Mouse (Mus musculus) layer of hippocampus, adult 8-10 months (tissue): ENCODE data around the gene Olfr320. TPM values are rescaled to one million over a fixed set of nuclear protein-coding genes. Genes with fewer than 3 reads are reported as not detected.
"Not testable (repeated sequence)": the region's sequence is repeated elsewhere in the genome, so short reads cannot be mapped to it uniquely, and the experiment has no call there.

Experiments used
- DNase-seq, 2 experiments: peaks; one replicate each; pipeline ENCODE4 v3.0.0; 2022; ENCODE audit warnings: low spot score in 2 of 2
- total RNA-seq, 4 experiments: library from RNA; stranded (reverse); gene quantifications; 2 replicates each; pipeline ENCODE4 v1.2.4; 2022

Olfr320 gene
- total RNA-seq: not detected

DNA sequence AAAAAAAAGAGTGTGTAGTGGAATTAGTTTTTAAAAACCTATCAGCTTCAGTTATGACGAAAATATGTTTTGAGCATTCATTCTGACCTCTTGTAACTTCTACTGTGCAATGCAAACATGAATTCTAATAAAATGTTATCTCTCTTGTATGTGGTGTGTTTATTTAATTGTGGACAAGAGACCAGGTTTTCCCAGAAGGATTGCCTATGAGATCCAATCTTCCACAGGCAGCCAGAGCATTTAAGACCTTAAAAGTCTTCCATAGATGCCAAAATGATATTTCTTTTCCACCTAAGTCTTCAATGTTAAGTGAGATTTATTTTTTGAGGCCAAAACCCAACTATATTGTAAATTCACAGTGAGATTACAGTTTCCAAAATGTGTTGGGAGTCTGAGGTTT is at the start of gene Olfr320:
TSS of gene Olfr320 (plus strand) at position 301 of the 400 bp plus-strand sequence.
- no peak for DNase-seq

DNA sequence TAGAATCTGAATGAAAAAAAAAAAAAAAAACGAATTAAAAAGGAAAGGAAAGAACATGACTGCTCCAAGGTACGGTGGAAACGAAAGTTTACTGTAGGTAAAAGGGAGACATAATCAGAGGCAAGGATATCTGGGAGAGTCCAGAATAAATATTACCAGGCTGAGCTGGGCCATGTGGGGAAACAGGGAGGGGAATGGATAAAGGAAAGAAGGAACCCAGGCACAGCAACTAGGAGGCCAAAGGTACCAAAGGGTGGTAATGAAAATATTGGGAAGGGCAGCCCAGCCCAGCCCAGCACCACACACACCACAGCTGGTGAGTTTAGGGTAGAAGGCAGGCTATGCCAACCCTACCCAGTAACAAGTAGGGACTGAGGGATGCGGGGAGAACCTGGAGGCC is 46.0 kb upstream of the Olfr320 start:
- DNase-seq: no peak

DNA sequence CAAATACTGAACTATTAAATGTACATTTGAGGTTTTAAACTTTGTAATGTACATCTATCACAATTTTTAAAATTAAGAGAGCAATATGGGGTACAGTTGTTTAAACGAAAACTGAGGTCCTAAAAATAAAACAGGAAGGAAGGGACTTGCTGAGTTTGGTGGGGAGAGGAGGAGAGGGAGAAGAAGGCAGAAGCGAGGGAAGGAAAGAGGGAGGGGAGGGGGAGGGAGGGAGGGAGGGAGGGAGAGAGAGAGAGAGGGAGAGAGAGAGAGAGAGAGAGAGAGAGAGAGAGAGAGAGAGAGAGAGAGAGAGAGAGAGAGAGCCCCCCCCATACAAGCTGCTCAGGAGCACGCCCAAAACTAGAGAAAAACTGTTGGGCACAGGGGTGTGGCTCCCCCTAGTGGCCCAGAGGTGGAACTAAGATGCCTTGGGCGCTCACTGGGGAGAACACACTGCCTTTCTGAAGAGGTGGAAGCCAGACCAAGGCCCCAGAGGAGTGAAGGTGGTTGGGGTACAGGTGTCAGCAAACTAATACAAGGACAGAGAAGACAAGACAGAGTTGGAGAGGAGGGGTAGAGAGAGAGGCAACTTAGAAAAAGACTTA is 44.4 kb upstream of the Olfr320 start:
- peak; percentile 20 to 32 for DNase-seq

DNA sequence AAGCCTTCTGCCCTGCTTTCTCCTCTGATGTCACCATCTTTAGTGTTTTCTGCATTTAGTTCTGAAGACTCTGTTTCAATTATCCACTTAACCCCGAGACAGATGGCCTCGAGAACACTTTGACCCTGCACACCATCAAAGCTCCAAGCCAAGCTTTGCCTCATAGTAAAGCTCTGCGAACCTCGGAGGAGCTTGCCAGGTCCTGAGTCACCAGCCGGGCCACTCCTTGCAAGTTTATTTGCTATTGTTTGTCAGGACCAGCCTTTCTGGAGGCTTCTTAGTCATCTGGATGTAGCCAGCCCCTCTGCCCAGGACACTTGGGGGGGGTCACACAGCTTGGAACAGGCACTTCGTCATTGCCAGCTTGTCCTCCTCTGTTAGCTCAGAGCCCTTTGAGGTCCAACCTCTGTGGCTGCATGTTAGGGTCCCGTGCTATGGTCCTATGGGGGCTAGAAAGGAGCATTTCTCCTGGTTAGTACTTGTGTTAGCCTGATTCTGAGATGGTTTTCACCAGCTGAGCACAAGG is 42.7 kb upstream of the Olfr320 start:
- DNase-seq: no peak

DNA sequence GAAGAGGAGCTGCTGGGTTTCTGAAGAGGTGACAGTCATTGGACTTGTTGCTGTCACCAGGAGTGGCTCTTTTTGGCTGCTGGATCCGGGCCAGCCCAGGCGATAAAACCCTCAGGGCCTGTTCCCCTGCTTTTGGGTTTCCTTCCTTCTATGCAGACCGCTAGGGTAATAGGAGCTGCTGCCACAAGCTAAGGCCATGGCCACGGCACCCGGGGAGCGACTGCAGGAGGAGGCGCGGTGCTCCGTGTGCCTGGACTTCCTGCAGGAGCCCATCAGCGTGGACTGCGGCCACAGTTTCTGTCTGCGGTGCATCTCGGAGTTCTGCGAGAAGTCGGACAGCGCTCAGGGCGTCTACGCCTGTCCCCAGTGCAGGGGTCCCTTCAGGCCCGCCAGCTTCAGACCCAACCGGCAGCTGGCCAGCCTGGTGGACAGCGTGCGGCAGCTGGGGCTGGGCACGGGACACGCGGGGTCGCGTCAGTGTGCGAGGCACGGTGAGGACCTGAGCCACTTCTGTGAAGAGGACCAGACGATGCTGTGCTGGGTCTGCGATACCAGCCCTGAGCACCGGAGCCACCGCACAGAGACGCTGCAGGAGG is 40.5 kb upstream of the Olfr320 start, which contains the start of gene Trim58:
TSS of gene Trim58 (plus strand) at position 194 of the 596 bp plus-strand sequence.
- DNase-seq: no peak

DNA sequence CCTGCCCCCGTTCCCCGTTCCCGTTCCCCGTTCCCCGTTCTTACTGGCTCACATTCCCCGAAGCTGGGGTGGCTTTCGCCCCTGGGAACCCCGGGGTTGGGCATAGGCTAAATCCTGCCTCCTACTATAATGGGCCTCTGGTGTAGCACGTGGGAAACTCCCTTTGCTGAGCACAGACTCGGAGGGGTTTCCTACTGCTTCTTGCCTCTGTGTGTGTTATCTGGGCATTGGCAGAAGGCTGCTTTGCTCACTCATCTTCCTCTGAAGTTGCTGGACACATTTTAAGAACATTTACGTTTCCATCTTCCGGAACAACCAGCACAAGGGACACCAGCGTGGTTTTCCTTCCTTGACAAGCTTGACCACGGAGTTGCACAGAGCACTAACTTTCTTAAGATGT is 39.8 kb upstream of the Olfr320 start:
- no peak for DNase-seq

DNA sequence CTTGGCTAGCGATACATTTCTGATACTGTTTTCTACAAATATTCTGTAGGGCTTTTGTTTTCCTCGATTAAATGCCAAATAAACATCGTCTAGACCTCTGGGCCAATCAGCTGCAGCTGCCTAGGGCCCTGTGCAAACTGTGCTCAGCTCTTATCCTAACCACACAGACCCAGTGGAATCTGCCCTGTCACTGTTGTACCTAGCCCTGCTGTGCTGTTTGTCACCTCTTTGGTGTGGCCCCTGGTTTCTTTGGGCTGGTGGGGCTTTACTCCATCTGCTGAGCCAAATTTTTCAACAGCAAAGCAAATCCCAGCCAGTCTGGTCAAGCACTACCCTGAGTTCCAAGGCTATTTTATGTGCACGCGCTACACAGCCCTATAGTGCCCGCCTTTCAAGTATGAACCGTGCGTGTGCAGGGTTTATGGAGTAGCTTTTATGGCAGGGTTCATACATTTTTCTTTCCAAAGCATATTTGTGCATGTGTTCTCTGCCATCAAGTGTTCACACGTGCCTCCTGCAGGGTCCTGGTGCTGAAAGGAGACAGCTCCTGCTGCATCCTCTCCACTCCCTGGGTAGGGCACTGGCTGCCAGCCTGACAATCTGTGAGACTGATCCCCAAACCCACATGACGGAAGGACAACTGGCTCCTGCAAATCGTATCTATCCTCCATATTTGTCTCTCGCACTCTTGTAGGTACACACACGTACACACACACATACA is 39.1 kb upstream of the Olfr320 start:
- no peak for DNase-seq

DNA sequence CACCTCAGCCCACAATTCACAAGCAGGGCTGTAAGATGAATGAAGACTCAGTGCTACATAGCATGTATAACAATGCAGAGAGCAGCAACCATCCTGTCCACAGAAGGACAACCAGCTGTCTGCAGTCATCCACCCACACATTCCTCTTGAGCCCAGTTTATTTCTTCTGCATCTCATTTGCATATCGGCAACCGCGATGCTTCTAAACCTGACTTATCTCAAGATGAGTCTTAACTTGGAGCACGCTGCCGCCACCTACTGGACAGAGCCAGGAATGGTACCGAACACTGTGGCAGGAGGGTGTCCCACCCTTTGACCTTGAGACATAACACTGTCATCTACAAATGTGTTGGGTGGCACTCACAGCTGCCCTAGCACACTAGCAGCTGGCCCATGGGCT is 37.5 kb upstream of the Olfr320 start:
- DNase-seq: peak in 1 of 2 experiments; percentile 18

DNA sequence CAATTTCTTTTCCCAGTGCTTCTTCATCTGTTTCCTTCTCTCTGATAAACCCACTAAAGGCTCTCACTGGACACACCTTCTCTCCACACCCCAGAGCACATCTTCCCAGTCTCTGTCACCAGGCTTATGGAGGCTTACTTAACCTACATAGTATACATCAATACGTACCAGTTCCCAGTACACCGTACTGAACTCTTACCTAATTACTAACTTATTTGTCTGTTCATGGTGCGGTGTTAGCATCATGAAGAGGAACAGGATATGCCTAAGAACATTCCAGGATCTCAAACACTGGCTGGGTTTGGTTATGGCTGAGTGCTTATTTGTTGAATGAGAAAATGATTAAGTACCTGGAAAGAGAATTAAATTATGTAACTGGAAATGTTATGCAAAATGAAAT is 25.7 kb upstream of the Olfr320 start:
- no peak for DNase-seq

DNA sequence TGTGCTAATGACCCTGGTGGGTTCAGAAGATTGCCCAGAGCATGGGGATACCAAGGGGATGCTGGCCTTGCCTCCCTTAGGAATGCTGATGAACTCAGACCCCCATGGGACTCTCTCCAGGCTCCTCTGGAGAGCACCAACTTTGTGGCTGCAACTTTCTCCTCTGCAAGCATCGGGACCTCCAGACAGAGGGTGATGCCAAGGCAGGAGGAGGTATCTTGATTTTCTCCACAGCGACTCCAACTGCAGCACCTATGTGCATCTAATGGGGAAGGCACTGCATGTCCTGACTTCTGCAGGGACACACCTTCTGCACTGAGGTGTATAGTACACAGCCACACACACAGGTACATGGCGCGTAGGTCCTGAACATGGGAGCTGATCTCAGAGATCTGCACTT is 22.3 kb upstream of the Olfr320 start, which contains the start of gene Olfr322:
TSS of gene Olfr322 (plus strand) at position 187 of the 400 bp plus-strand sequence.
- no peak for DNase-seq

DNA sequence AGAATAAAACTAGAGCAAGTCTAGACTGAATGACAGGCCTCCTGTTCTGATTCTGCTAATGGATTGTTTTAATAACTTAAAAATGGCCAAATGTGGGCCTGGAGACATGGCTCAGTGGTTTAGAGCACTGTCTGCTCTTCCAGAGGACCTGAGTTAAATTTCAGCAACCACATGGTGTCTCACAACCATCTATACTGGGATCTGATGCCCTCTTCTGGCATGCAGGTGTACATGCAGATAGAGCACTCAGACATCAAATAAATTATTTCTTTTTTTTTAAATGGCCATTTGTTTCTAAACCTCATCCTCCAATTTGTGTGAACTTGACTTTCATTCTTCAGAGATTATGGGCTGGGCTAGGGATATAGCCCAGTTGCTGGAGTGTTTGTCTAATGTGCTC is 11.6 kb upstream of the Olfr320 start:
- no peak for DNase-seq

DNA sequence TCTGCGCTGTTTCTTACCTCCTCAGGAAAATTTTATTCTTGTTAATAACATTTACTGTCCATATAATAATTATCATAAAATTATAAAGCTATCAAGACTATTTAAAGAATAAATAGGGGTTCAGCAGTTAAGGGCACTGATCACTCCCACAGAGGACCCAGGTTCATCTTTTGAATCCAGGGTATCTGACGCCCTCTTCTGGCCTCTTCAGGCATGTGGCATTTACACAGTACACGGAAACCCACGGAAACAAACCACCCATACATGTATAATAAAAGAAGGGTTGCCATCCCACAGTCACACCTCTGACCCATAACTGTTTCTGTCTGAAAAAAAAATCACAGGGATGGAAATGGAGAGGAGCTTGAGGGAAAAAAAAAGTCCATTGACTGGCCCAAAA is 9.1 kb upstream of the Olfr320 start:
- no peak for DNase-seq

DNA sequence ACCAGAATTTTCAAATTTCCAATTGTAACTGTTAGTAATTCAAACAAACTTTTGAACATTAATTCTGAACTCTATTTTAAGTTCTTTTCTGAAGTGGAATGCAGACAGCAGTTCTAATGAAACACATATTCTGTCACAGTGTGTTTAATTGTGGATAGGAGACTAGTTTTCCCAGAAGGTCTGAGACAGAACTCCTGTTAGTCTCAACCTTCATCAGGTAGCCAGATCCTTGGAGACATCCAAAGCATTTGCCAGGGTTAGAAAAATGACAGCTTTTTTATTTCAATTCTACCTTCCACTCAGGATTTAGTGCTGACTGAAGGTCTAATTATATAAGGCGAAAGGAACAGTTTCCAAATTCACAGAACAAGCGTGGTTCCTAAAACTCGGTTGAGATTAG is 18.0 kb downstream of the Olfr320 start, which contains the start of gene Olfr319:
TSS of gene Olfr319 (plus strand) at position 301 of the 400 bp plus-strand sequence.
- DNase-seq: no peak

DNA sequence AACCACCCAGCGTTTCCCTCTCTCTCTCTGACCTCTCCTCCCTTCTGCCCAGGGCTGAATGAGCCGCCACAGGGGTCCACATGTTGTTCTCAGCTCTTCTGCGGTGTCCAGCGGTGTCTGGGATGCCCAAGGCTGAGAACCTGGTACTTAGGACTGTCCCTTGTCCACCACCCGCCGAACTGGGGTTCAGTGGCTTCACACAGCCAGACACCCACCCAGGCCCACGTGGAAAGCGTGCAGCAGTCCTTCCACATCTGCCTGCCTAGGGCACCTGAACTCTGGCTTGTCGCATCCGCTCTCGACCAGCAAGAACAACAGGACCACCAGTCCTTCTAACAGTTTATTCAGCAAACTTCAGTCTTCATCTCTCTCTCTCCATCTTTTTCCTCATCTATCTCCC is 28.2 kb downstream of the Olfr320 start:
- no peak for DNase-seq

DNA sequence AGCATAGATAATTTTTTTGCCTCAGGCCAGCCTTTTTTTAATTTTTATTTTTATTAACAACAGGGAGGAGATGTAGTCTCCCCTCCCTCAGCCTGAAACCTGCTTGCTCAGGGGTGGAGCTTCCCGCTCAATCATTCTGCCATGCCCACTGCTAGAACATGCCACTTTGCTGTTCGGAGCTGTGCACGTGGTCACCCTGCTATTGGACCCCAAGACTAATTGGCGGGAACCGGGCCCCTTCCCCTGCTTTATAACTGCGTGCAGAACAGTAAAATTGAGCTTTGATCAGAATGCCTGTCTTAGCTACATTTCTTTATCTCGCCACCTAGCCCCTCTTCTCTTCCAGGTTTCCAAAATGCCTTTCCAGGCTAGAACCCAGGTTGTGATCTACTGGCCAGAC is 36.8 kb downstream of the Olfr320 start:
- DNase-seq: not testable (repeated sequence)

DNA sequence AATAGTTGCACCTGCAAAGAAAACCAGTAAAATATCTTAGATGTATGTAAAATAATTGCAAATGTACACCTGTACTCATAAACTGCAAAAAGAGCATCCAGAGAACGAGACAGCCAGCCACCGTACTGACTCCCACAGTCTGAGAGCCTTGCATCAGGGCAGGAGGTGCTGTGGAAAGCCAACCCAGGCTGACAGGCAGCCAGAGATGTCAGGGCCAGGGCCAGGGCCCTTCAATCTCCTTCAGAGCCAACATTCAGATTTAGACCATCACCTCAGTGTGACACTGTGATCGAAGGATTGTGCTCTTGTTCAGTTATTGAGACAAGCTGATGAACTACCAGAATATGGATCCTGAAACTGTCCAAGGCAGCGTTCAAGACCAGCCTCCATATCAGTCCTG is 38.8 kb downstream of the Olfr320 start:
- DNase-seq: no peak

DNA sequence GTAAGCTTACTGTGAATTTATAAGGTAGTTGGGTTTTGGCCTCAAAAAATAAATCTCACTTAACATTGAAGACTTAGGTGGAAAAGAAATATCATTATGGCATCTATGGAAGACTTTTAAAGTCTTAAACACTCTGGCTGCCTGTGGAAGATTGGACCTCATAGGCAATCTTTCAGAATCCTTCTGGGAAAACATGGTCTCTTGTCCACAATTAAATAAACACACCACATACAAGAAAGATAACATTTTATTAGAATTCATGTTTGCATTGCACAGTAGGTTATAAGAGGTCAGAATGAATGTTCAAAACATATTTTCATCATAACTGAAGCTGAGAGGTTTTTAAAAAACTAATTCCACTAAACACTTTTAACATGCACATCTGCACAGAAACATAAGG is 43.0 kb downstream of the Olfr320 start, which contains the start of gene Olfr318:
TSS of gene Olfr318 (minus strand) at position 101 of the 400 bp plus-strand sequence.
- DNase-seq: no peak

DNA sequence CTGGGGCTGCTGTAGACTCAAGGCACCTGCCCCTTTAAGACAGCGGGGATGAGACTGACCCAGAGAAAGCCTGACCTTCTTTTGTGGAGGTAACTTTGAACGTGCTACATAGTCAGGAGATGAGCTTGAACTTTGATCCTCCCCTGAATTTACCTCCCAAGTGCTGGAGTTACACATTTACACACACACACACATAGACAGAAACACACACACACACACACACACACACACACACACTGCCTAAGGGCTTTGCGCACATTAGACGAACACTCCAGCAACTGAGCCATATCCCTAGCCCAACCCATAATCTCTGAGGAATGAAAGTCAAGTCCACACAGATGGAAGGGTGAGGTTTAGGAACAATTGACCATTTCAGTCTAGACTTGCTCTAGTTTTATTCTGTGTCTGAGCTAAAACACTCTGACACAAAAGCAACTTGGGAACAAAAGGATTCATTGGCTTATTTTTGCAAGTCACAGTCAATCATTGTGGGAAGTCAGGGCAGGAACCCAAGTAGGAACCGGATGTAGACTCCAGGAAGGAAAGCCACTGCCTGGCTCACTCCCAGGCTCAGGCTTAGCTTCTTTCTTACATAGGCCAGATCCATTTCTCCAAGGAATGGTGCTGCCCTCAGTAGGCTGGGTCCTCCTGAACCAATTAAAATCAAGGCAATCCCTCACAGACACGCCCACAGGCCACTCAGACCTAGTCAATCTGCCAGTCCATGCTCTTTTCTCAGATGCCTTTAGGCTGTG is 47.2 kb downstream of the Olfr320 start:
- not testable (repeated sequence) for DNase-seq

DNA sequence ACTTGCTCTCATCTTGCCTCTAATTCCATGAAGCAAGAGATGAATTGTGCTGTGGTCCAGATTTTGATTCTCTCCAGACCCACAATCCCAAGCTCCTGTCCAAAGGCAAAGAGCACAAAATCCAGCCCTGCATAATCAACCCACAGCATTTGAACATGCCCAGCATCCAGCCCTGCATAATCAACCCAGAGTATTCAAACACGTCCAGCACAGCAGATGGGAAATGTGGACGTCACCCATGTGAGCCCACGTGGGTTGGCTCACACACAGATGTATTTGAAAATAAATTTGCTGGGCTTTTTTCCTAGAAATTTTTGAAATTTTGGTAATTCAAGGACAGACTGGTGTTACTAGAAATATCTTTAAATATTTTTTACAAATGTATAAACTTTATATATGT is 52.5 kb downstream of the Olfr320 start:
- peak; percentile 47 to 68 for DNase-seq
